Mouse (Mus musculus): ENCODE data around the gene Phactr1. TPM values are rescaled to one million over a fixed set of nuclear protein-coding genes. Genes with fewer than 3 reads are reported as not detected.

Phactr1 gene
- 0.15 and 1.0 TPM in 2 replicates for polyA plus RNA-seq (2012)

GRCm38 (mm10) chr13:42680391-42680994 is at the start of gene Phactr1:
Phactr1 (plus strand) TSS chr13:42680623.

GRCm38 (mm10) chr13:43171020-43171710 is 490.7 kb downstream of the Phactr1 start, which contains the start of gene Tbc1d7:
Tbc1d7 (minus strand) TSS chr13:43171501.

Measured in megakaryocyte-erythroid progenitor cell, adult 5 weeks (primary cell).